Mouse (Mus musculus): ENCODE measurements around the gene Ehmt2. TPM values are rescaled to one million over a fixed set of nuclear protein-coding genes. Genes with fewer than 3 reads are reported as not detected.
A peak's percentile ranks its signal among the peaks of the same experiment; 100 is the strongest.

Ehmt2 gene
- polyA plus RNA-seq, 1 experiment from 2014 or later: 90.1 TPM

DNA sequence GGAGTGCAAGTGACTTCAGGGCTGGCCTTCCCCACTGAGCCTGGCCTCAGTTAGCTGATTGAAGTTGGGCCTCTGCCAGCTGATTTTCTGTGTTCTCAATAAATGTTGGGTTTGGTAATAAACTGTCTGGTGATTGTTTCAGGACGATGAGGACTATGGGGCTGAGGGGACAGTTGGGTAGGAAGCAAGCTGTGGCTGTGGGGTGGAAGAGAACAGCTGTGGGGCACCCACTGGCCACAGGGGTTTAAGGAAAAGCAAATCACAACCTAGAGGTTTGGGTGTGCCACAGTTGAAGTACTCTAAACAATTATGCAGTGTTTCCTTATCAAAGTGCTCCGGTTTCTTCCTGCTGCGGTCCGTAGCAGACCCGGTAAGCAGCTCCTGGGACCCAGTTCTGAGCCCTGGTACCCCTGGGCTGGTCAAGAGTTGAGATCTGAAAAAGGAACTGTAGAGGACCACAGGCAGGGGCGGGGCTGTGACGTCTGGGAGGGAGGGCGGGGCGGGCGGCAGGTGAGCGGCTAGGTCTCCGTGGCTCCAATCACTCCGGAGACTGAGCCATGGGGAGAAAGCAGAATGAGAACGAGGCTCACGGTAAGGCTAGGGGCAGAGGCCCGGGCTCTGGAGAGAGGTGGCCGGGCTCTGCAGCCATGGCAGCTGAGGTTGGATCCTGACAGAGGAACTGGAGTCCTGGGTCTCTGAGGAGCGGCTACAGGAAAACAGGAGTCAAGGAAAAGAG, 15.8 kb downstream of the Ehmt2 start, which contains the start of gene Slc44a4:
TSS of gene Slc44a4 (plus strand) at position 537 of the 736 bp plus-strand sequence.
- Histone ChIP-seq H3K9ac (no peak within 1 kb of the TSS), H3K36me3 (peaks cover 51% of the 10 kb centered on the region)

GRCm38 (mm10) chr17:34915410-34915831, 17.2 kb downstream of the Ehmt2 start:
- Histone ChIP-seq H3K4me2 (no peak overlapping the region), H3K36me3 (peaks cover 37% of the 10 kb centered on the region), H3K27ac (no peak overlapping the region), H3K9ac (no peak overlapping the region), H3K4me1 (replicated peaks) (no peaks in the 10 kb centered on the region), H3K4me3 (no peak overlapping the region), H3K27me3 (no peaks in the 10 kb centered on the region), H3K9me3 (no peaks in the 10 kb centered on the region)
- WGBS: 22% methylated on average over 10 of the region's 11 CpGs
- ATAC-seq (ENCODE audit: low FRiP score): no peak

More for the DNA sequence above, 15.8 kb downstream of the Ehmt2 start, which contains the start of gene Slc44a4:
- H3K27me3 ChIP-seq: no peaks in the 10 kb centered on the region
- no peak within 1 kb of the TSS for H3K27ac ChIP-seq
- H3K4me1 ChIP-seq (replicated peaks): no peaks in the 10 kb centered on the region
- H3K9me3 ChIP-seq: no peaks in the 10 kb centered on the region
- 38% methylated on average over 18 of the region's 18 CpGs for WGBS
- H3K4me3 ChIP-seq: no peak within 1 kb of the TSS
- H3K4me2 ChIP-seq: no peak within 1 kb of the TSS
- ATAC-seq (ENCODE audit: low FRiP score): no peak

- Histone ChIP-seq H3K27me3 (no peaks in the 10 kb centered on the region), H3K4me1 (replicated peaks) (no peaks in the 10 kb centered on the region), H3K4me2 (no peak overlapping the region), H3K9ac (no peak overlapping the region), H3K27ac (no peak overlapping the region), H3K36me3 (peaks cover 29% of the 10 kb centered on the region), H3K4me3 (no peak overlapping the region), H3K9me3 (no peaks in the 10 kb centered on the region)
- ATAC-seq (ENCODE audit: low FRiP score): no peak
- WGBS: 85% methylated on average over 5 of the region's 5 CpGs
Observed at GRCm38 (mm10) chr17:34916316-34916715, 18.0 kb downstream of the Ehmt2 start.

DNA sequence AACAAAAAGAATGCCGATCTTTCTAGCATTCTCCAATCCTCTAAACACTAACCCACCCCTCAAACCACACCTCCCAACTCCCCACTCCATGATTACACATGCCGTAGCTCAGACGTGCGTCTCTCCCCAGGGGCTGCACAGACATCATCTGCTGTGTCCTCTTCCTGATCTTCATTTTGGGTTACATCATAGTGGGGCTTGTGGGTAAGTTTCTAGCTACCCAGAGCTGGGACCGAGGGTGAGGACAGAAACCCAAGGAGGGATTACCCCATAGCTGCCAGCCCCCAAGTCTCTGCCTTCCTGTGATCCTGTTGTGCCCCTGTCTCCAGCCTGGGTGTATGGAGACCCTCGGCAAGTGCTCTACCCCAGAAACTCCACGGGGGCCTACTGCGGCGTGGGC, 18.9 kb downstream of the Ehmt2 start:
- 80% methylated on average over 9 of the region's 9 CpGs for WGBS
- no peaks in the 10 kb centered on the region for H3K4me1 ChIP-seq (replicated peaks)
- no peak overlapping the region for H3K27ac ChIP-seq
- ATAC-seq (ENCODE audit: low FRiP score): no peak
- no peaks in the 10 kb centered on the region for H3K9me3 ChIP-seq
- no peaks in the 10 kb centered on the region for H3K27me3 ChIP-seq
- no peak overlapping the region for H3K4me2 ChIP-seq
- H3K4me3 ChIP-seq: no peak overlapping the region
- H3K9ac ChIP-seq: no peak overlapping the region
- peaks cover 20% of the 10 kb centered on the region for H3K36me3 ChIP-seq

DNA sequence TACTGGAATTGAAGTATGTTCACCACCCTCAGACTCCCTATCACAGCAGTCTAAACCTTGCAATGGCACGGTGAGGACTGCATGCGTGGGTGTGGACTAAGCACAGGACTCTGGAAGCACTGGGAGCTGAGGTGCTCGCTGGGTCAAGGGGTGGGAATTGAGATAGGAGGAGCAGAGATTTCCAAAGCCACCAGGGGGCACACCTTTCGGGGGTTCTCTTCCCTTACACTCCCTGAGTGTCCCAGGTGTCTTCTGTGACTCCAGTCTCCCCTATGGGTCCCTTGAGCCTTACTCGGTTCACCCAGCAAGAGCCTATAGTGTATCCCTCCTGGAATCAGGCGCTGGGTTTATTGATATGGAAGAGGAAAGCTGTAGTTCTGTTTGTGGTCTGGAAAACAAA, 24.7 kb downstream of the Ehmt2 start:
- Histone ChIP-seq H3K27ac (no peak overlapping the region), H3K4me2 (no peak overlapping the region), H3K4me1 (replicated peaks) (no peaks in the 10 kb centered on the region), H3K27me3 (no peaks in the 10 kb centered on the region), H3K9me3 (no peaks in the 10 kb centered on the region), H3K9ac (no peak overlapping the region), H3K36me3 (no peaks in the 10 kb centered on the region), H3K4me3 (no peak overlapping the region)
- ATAC-seq (ENCODE audit: low FRiP score): no peak
- 51% methylated on average over 6 of the region's 6 CpGs for WGBS

GRCm38 (mm10) chr17:34924258-34924657, 26.0 kb downstream of the Ehmt2 start:
- no peaks in the 10 kb centered on the region for H3K9me3 ChIP-seq
- no peak overlapping the region for H3K4me3 ChIP-seq
- H3K4me2 ChIP-seq: no peak overlapping the region
- no peaks in the 10 kb centered on the region for H3K27me3 ChIP-seq
- H3K9ac ChIP-seq: no peak overlapping the region
- no peak overlapping the region for H3K27ac ChIP-seq
- no peak for ATAC-seq (ENCODE audit: low FRiP score)
- 87% methylated on average over 4 of the region's 5 CpGs for WGBS
- no peaks in the 10 kb centered on the region for H3K36me3 ChIP-seq
- no peaks in the 10 kb centered on the region for H3K4me1 ChIP-seq (replicated peaks)

DNA sequence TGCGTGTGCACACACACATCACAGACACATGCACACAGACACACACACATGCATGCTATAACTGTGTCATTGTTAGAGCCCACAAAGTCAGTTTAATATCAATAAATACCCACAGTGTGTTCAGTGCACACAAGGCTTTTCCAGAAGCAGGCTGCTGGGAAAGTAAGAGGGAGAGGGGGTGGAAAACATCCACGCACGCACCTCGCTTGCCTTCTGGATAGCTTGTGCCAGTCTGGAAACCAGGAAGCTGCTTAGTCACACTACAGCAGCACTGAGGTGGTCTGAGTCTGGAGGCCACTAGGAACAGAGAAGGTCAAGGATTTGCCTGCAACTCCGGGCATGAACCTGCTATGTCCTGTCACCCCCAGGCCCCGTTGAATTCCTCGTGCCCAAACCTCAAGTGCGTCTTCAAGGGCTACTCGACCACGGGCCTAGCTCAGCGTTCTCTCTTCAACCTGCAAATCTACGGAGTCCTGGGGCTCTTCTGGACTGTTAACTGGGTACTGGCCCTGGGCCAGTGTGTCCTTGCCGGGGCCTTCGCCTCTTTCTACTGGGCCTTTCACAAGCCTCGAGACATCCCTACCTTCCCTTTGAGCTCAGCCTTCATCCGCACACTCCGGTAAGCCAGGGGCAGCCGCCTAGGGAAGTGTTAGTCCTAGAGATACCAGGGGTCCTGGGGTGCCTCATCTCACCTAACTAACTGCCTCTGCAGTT, 29.2 kb downstream of the Ehmt2 start:
- Histone ChIP-seq H3K27me3 (no peaks in the 10 kb centered on the region), H3K4me1 (replicated peaks) (peaks cover 11% of the 10 kb centered on the region), H3K27ac (no peak overlapping the region), H3K9ac (no peak overlapping the region), H3K4me3 (no peak overlapping the region), H3K4me2 (no peak overlapping the region), H3K36me3 (no peaks in the 10 kb centered on the region), H3K9me3 (no peaks in the 10 kb centered on the region)
- ATAC-seq (ENCODE audit: low FRiP score): no peak
- 89% methylated on average over 18 of the region's 18 CpGs for WGBS

DNA sequence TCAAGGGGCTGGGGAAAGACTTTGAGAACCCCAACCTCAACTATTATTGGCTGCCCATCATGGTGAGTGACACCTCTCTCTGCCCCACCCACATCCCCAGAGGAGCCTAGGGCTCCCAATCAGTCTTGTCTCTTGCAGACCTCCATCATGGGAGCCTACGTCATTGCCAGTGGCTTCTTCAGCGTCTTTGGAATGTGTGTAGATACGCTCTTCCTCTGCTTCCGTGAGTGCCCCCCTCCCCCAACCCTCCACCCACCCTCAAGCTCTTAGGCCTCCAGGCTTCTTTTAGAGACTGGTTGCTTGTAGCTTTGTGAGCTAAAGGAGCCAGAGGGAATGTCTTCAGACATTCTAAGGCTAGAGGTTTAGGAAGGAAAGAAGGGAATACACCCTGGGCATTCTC, 30.6 kb downstream of the Ehmt2 start:
- 72% methylated on average over 4 of the region's 4 CpGs for WGBS
- H3K4me3 ChIP-seq: no peak overlapping the region

DNA sequence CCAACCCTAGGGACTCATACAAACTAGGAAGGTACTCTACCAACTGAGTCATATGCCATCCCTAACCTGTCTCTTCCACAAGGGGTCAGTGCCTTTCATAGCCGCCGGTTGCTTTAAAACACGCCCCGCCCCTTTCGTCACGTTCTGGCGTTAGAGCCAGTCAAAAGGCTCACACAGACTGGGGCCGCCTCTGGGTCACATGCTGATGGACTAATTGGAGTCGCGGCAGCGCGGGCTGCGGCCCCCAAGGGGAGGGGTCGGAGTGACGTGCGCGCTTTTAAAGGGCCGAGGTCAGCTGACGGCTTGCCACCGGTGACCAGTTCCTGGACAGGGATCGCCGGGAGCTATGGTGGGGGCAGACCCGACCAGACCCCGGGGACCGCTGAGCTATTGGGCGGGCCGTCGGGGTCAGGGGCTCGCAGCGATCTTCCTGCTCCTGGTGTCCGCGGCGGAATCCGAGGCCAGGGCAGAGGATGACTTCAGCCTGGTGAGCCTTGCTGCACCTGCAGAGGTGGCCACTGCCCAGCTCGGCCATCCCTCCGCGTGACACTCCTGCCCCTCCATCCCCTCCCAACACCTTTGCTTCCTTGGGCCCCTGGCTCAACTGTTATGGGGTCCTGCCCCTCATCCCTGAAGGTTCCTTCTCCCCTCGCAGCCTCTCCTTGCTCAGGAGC, 32.9 kb downstream of the Ehmt2 start, which contains the start of gene Neu1:
TSS of gene Neu1 (plus strand) at position 193 of the 674 bp plus-strand sequence.
- H3K4me1 ChIP-seq (replicated peaks): peaks cover 15% of the 10 kb centered on the region
- peak within 1 kb of the TSS; percentile 99 for H3K4me2 ChIP-seq
- ATAC-seq (ENCODE audit: low FRiP score): peak; percentile 97
- peak within 1 kb of the TSS; percentile 79 for H3K27ac ChIP-seq
- no peaks in the 10 kb centered on the region for H3K9me3 ChIP-seq
- peak within 1 kb of the TSS; percentile 83 for H3K4me3 ChIP-seq
- peak within 1 kb of the TSS; percentile 94 for H3K9ac ChIP-seq
- H3K27me3 ChIP-seq: 0 out of 2 replicates have a peak, but pooled peaks cover 3% of the 10 kb centered on the region
- peaks cover 29% of the 10 kb centered on the region for H3K36me3 ChIP-seq
- under 1% methylated on average over 31 of the region's 38 CpGs for WGBS

More for the DNA sequence above, 30.6 kb downstream of the Ehmt2 start:
- Histone ChIP-seq H3K27me3 (0 out of 2 replicates have a peak, but pooled peaks cover 3% of the 10 kb centered on the region), H3K27ac (no peak overlapping the region), H3K4me1 (replicated peaks) (peaks cover 15% of the 10 kb centered on the region), H3K36me3 (peaks cover 7% of the 10 kb centered on the region), H3K4me2 (no peak overlapping the region), H3K9ac (no peak overlapping the region), H3K9me3 (no peaks in the 10 kb centered on the region)
- no peak for ATAC-seq (ENCODE audit: low FRiP score)

- H3K27me3 ChIP-seq: 0 out of 2 replicates have a peak, but pooled peaks cover 3% of the 10 kb centered on the region
- no peaks in the 10 kb centered on the region for H3K9me3 ChIP-seq
- peaks cover 31% of the 10 kb centered on the region for H3K36me3 ChIP-seq
- 10% methylated on average over 14 of the region's 14 CpGs for WGBS
- no peak; the same call in 1 of the 2 replicates for ATAC-seq (ENCODE audit: low FRiP score)
- peak overlapping the region; percentile 99 for H3K4me2 ChIP-seq
- H3K4me3 ChIP-seq: peak overlapping the region; percentile 83
- peak overlapping the region; percentile 94 for H3K9ac ChIP-seq
- peak overlapping the region; percentile 79 for H3K27ac ChIP-seq
- peaks cover 15% of the 10 kb centered on the region for H3K4me1 ChIP-seq (replicated peaks)
Observed at GRCm38 (mm10) chr17:34931735-34932098, 33.4 kb downstream of the Ehmt2 start.

- H3K4me1 ChIP-seq (replicated peaks): peaks cover 15% of the 10 kb centered on the region
- 0 out of 2 replicates have a peak, but pooled peaks cover 3% of the 10 kb centered on the region for H3K27me3 ChIP-seq
- no peaks in the 10 kb centered on the region for H3K9me3 ChIP-seq
- H3K27ac ChIP-seq: no peak overlapping the region
- peak overlapping the region; percentile 83 for H3K4me3 ChIP-seq
- H3K9ac ChIP-seq: peak overlapping the region; percentile 94
- no peak for ATAC-seq (ENCODE audit: low FRiP score)
- peaks cover 31% of the 10 kb centered on the region for H3K36me3 ChIP-seq
- WGBS: 88% methylated on average over 8 of the region's 8 CpGs
- peak overlapping the region; percentile 99 for H3K4me2 ChIP-seq
Observed at GRCm38 (mm10) chr17:34932287-34932686, 34.0 kb downstream of the Ehmt2 start.

DNA sequence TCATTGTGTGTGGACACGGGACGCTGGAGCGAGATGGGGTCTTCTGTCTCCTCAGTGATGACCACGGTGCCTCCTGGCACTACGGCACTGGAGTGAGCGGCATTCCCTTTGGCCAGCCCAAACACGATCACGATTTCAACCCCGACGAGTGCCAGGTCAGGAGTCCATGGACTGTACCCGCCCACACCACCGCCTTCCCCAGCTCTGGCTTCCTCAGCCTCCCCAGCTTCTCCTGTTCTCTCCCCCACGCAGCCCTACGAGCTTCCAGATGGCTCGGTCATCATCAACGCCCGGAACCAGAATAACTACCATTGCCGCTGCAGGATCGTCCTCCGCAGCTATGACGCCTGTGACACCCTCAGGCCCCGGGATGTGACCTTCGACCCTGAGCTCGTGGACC, 35.8 kb downstream of the Ehmt2 start:
- Histone ChIP-seq H3K4me1 (replicated peaks) (peaks cover 15% of the 10 kb centered on the region), H3K27me3 (0 out of 2 replicates have a peak, but pooled peaks cover 3% of the 10 kb centered on the region), H3K9ac (peak overlapping the region; percentile 31; the same call in 1 of the 2 replicates), H3K4me3 (no peak overlapping the region), H3K9me3 (no peaks in the 10 kb centered on the region), H3K4me2 (no peak overlapping the region), H3K36me3 (peaks cover 31% of the 10 kb centered on the region), H3K27ac (no peak overlapping the region)
- no peak for ATAC-seq (ENCODE audit: low FRiP score)
- 69% methylated on average over 22 of the region's 24 CpGs for WGBS

Measured in hindbrain, embryonic 13.5 days (tissue).